In the genomic region with DNA sequence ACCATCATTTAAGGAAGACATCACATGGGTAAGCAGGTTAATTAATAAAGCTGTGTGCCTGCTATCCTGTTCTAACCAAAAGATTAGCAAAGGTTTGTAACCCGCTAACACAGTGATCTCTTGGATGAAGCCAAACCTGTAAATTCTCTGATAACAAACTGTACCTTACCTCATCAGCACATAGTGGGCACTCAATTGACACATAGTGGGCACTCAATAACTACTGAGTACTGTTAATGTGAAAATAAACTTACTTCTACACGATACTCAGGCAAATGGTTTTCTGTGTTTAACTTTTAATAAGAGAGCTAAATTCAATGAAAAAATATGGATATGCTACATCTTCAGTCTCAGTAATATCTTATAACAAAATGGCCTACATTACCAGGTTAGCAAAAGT, we compare ENCODE assay signal across 24 mouse cellular contexts.
"Had no signal": no experiment of that assay in that cellular context is flagged by ENCODE, and none has a peak within 500 bp of the region (broad histone marks: within the 10 kb centered on the region; RNA-seq: fewer than 3 reads in every experiment).

No protein-coding gene starts in this region.

- H3K27me3 ChIP-seq: heart, embryonic 12.5 days; hindbrain, embryonic 12.5 days; intestine, embryonic 15.5 days; limb, embryonic 12.5 days had no signal

- H3K9me3 ChIP-seq: heart, embryonic 10.5 days; heart, embryonic 12.5 days; hindbrain, embryonic 10.5 days; hindbrain, embryonic 12.5 days; intestine, embryonic 15.5 days; limb, embryonic 10.5 days; limb, embryonic 12.5 days had no signal

- H3K4me3 ChIP-seq: gastrocnemius, adult 2 months; heart, embryonic 10.5 days; heart, embryonic 12.5 days; hindbrain, embryonic 10.5 days; hindbrain, embryonic 12.5 days; intestine, embryonic 15.5 days; limb, embryonic 10.5 days; limb, embryonic 12.5 days had no signal

- DNase-seq: forebrain, postnatal 0 days; gastrocnemius, adult 2 months; gastrocnemius, postnatal 10 days; gastrocnemius, postnatal 25 days; heart, adult 18-20 months; heart, postnatal 10 days; heart, postnatal 4 days; kidney, adult 18-20 months; kidney, adult 8-10 months; kidney, postnatal 10 days; kidney, postnatal 25 days; kidney, postnatal 4 days; layer of hippocampus, adult 9-11 months had no signal

- ATAC-seq: forebrain, postnatal 0 days; inflammation-experienced regulatory T-cells, adult 6 months; intestine, embryonic 15.5 days; intestine, postnatal 0 days had no signal

- H3K27ac ChIP-seq: gastrocnemius, adult 2 months; heart, embryonic 10.5 days; hindbrain, embryonic 10.5 days; hindbrain, embryonic 12.5 days; intestine, embryonic 15.5 days; limb, embryonic 10.5 days; limb, embryonic 12.5 days had no signal

- H3K36me3 ChIP-seq: heart, embryonic 10.5 days; heart, embryonic 12.5 days; hindbrain, embryonic 10.5 days; hindbrain, embryonic 12.5 days; intestine, embryonic 15.5 days; limb, embryonic 10.5 days; limb, embryonic 12.5 days had no signal

- H3K9ac ChIP-seq: forebrain, postnatal 0 days; heart, embryonic 12.5 days; hindbrain, embryonic 12.5 days; hindbrain, embryonic 14.5 days; intestine, embryonic 15.5 days; limb, embryonic 12.5 days; liver, embryonic 14.5 days had no signal

- H3K4me1 ChIP-seq: intestine, embryonic 15.5 days; limb, embryonic 10.5 days; limb, embryonic 12.5 days had no signal

- H3K4me2 ChIP-seq: heart, embryonic 12.5 days; hindbrain, embryonic 12.5 days; hindbrain, embryonic 14.5 days; intestine, embryonic 15.5 days; limb, embryonic 12.5 days had no signal
